Mouse (Mus musculus): ENCODE results near the gene Gm3127.
"Not testable (repeated sequence)": the region's sequence is repeated elsewhere in the genome, so short reads cannot be mapped to it uniquely, and the experiment has no call there.

Gene Gm3127

DNA sequence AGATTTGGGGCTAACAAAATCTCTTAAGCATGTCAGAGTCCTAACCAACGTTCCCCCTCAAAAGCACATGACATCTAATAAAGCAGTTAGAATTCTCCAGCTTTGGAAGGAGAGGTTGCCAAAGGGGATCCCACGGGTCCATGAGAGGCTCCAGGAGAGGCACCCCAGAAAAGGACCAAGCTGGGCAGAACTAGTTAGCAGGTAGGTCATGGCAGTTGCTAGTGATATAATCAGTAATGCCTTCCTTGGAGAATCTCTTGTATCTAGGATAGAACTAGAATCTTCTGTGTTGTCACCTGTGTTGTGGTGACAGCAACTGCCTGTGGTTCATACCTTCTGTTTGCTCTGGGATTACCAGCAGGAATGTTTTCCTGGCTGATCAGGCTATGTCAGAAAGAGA is at the start of gene Gm3127:
Gene Gm3127, plus strand, starts transcription at position 301 of the 400 bp plus-strand sequence.
- DNase-seq: not testable (repeated sequence)

DNA sequence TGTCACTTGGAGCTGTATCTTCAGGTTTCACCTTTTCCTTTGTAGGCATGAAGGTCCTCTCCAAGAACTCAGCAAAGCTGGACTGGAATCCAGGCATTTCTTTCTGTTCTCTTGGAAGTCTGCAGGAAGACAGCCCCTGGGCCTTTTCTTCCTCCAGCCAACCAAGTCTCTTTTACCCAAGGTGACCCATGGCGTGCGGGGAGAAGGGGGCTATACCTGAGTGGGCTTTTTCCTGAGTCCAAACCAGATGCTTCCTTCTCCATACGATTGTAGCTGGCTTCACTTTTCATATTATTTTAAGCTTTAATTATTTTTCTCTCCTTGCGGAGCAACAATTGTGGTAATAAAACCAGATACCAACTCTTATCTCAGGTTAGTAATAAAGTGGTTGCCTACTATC is 23.2 kb upstream of the Gm3127 start:
- peak in 1 of 2 experiments; percentile 6 for DNase-seq

DNA sequence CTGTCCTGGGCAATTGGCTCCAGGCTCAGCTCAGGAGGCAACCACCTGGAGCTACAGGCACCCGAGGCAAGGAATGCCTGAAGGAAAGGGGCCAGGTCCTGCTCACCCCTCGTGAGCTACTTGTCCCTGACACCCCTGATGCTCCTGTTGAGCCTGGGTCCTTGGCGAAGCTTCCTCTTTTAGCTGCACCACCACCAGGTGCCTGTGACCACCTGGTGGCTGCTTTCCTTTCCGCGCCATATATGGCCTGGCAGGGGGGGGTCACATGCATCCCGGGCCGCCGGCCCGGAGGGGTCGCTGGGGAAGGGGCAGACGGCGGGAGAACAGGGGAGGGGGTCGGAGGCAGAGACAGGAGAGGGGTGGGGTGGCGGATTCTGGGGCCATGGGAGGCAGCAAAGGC is 17.2 kb downstream of the Gm3127 start:
- DNase-seq: peak in 1 of 2 experiments; percentile 2

DNA sequence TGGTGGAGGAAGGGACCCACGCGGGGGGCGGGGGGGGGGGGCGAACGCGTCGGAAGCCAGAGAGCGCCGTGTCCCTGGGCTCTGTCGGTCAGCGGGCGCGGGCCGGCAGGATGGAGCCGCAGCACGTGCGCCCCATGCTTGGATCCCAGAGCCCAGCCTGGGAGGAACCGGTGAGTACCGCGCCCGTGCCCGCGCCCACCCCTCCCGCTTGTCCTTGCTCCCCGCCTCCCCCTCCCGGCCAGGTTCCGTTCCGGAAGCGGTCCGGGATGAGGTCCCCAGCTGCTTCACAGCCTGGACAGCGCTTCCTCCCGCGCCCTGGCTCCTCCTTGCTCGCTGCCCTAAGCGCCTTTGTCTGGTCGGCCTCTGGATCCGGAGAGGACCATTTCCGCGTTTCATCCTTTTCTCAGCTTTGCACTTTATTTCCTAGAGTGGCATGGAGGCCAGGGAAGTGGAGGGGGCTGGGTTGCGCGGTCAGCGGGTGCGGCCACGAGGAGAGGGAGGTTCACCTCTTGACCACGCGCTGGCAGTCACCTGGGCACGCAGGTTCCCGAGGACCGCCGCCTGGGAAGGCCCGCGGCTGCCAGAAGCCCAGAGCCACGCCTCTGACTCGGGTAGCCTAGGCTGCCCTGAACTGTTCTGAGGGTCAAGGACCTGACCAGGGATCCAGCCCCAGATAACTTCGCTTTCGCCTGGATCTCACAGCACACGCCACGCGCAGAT is 17.8 kb downstream of the Gm3127 start, which contains the start of gene Gm2974:
Gene Gm2974, plus strand, starts transcription at position 86 of the 720 bp plus-strand sequence.
- peak; percentile 6 to 40 for DNase-seq

DNA sequence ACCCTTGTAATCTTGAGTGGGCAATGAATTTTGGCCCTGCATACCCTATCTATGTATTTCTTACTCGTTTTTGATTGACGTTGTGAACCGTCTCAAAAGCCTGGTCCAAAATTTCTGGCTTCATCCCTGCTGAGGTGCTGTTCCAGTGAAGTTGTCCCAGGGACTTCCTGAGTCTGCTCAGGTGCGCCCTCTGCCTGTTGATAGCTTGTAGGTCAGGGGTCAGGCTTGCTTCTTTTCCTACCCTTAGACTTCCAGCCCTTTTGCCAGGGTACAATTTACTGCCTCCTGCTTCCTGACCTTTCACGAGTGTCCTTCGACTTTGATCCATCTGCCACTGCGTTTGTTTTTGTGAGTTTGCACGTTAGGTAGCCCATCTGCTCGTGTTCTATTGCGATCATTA is 18.5 kb downstream of the Gm3127 start:
- not testable (repeated sequence) for DNase-seq
